Mouse (Mus musculus) forebrain, embryonic 11.5 days (tissue): ENCODE results near the gene Clec4b2. TPM values are rescaled to one million over a fixed set of nuclear protein-coding genes. Genes with fewer than 3 reads are reported as not detected.
"Not testable (repeated sequence)": the region's sequence is repeated elsewhere in the genome, so short reads cannot be mapped to it uniquely, and the experiment has no call there.

Experiments used
- ATAC-seq: fragments of 200-750 bp; cut with Nextera tagmentation; replicated peaks from 2 replicates; pipeline ENCODE4 v1.8.0; 2017; ENCODE audit warnings: moderate TSS enrichment; ENCODE audit not compliant: low FRiP score
- DNase-seq: peaks from one replicate; pipeline ENCODE4 v3.0.0-alpha.2; 2017; ENCODE audit warnings: low spot score
- H3K27ac ChIP-seq: fragments of 300-500 bp; sonication (generic); 2 replicates; pipeline ENCODE4 v1.5.1; 2014; ENCODE audit warnings: low read depth, low read length
- H3K27me3 ChIP-seq: fragments of 300-500 bp; sonication (generic); 2 replicates; pipeline ENCODE4 v1.6.1; 2014; ENCODE audit warnings: mild to moderate bottlenecking, low read length, mixed read lengths; ENCODE audit not compliant: control insufficient read depth, insufficient read depth
- H3K36me3 ChIP-seq: fragments of 300-500 bp; sonication (generic); 2 replicates; pipeline ENCODE4 v1.6.1; 2014; ENCODE audit warnings: mild to moderate bottlenecking, low read length, moderate library complexity, mixed read lengths; ENCODE audit not compliant: control insufficient read depth, insufficient read depth
- H3K4me1 ChIP-seq: fragments of 300-500 bp; sonication (generic); replicated peaks from 2 replicates; pipeline ENCODE4 v1.6.1; 2014; ENCODE audit warnings: low read length, mixed read lengths; ENCODE audit not compliant: control insufficient read depth, insufficient read depth
- H3K4me2 ChIP-seq: fragments of 300-500 bp; sonication (generic); 2 replicates; pipeline ENCODE4 v1.6.1; 2014; ENCODE audit warnings: low read depth, mild to moderate bottlenecking, low read length, moderate library complexity, mixed read lengths; ENCODE audit not compliant: severe bottlenecking
- H3K4me3 ChIP-seq: fragments of 300-500 bp; sonication (generic); 2 replicates; pipeline ENCODE4 v1.5.1; 2014; ENCODE audit warnings: low read depth, low read length
- H3K9ac ChIP-seq: fragments of 300-500 bp; sonication (generic); 2 replicates; pipeline ENCODE4 v1.6.1; 2014; ENCODE audit warnings: low read length
- H3K9me3 ChIP-seq: fragments of 300-500 bp; sonication (generic); 2 replicates; pipeline ENCODE4 v1.6.1; 2016; ENCODE audit warnings: low read length, mixed read lengths; ENCODE audit not compliant: control insufficient read depth
- WGBS: fragments of 180-500 bp; shearing (Covaris S2); extraction: QIAGEN DNeasy Blood & Tissue Kit; methylation state at CpG from one replicate; pipeline ENCODE4 v1.1.7; 2014; 5-methylcytosine and 5-hydroxymethylcytosine counted together
- polyA plus RNA-seq: library from polyadenylated mRNA; unstranded; fragments of >200 nt; fragmentation: Nextera tagmentation; extraction: Ambion mirVana; gene quantifications from 2 replicates; pipeline ENCODE4 v1.2.1, GENCODE M21; 2014

Clec4b2 gene
- polyA plus RNA-seq, 1 experiment from 2014 or later: not detected

- no peak overlapping the region for H3K4me3 ChIP-seq
- ATAC-seq (no peak), DNase-seq (no peak)
- H3K4me2 ChIP-seq: no peak overlapping the region
- no peak overlapping the region for H3K9ac ChIP-seq
- H3K27me3 ChIP-seq: no peaks in the 10 kb centered on the region
- H3K4me1 ChIP-seq: no peaks in the 10 kb centered on the region
- H3K9me3 ChIP-seq: no peaks in the 10 kb centered on the region
- H3K27ac ChIP-seq: no peak overlapping the region
- WGBS: 86% methylated on average over 1 of the region's 1 CpGs
- H3K36me3 ChIP-seq: no peaks in the 10 kb centered on the region
Observed at GRCm38 (mm10) chr6:123207187-123208076, 34.7 kb downstream of the Clec4b2 start.

- not testable (repeated sequence) for H3K4me3 ChIP-seq, H3K36me3 ChIP-seq, H3K9ac ChIP-seq, H3K27me3 ChIP-seq, DNase-seq, H3K4me2 ChIP-seq, H3K4me1 ChIP-seq, H3K27ac ChIP-seq, H3K9me3 ChIP-seq, ATAC-seq
Observed at GRCm38 (mm10) chr6:123208077-123208439, 35.4 kb downstream of the Clec4b2 start.

- no peak overlapping the region for H3K27ac ChIP-seq
- no peak overlapping the region for H3K9ac ChIP-seq
- ATAC-seq (no peak), DNase-seq (no peak)
- no peaks in the 10 kb centered on the region for H3K27me3 ChIP-seq
- no peak overlapping the region for H3K4me2 ChIP-seq
- no peak overlapping the region for H3K4me3 ChIP-seq
- no peaks in the 10 kb centered on the region for H3K9me3 ChIP-seq
- H3K36me3 ChIP-seq: no peaks in the 10 kb centered on the region
- 77% methylated on average over 1 of the region's 1 CpGs for WGBS
- no peaks in the 10 kb centered on the region for H3K4me1 ChIP-seq
Observed at GRCm38 (mm10) chr6:123211726-123212125, 39.0 kb downstream of the Clec4b2 start.

- Histone ChIP-seq H3K4me2 (no peak overlapping the region), H3K36me3 (no peaks in the 10 kb centered on the region), H3K9ac (no peak overlapping the region), H3K4me3 (no peak overlapping the region), H3K27me3 (no peaks in the 10 kb centered on the region), H3K4me1 (no peaks in the 10 kb centered on the region), H3K27ac (no peak overlapping the region), H3K9me3 (no peaks in the 10 kb centered on the region)
- WGBS: 79% methylated on average over 2 of the region's 2 CpGs
- ATAC-seq (no peak), DNase-seq (no peak)
Observed at GRCm38 (mm10) chr6:123227519-123228166, 55.0 kb downstream of the Clec4b2 start.

GRCm38 (mm10) chr6:123229644-123230043 lies 57.0 kb downstream of the Clec4b2 start, which contains the start of gene Clec4n:
Gene Clec4n (plus strand): TSS chr6:123229843.
- Histone ChIP-seq H3K4me2 (no peak within 1 kb of the TSS), H3K4me3 (no peak within 1 kb of the TSS), H3K36me3 (no peaks in the 10 kb centered on the region), H3K9me3 (no peaks in the 10 kb centered on the region), H3K27ac (no peak within 1 kb of the TSS), H3K4me1 (no peaks in the 10 kb centered on the region), H3K9ac (no peak within 1 kb of the TSS), H3K27me3 (no peaks in the 10 kb centered on the region)
- DNase-seq: no peak
- no peak for ATAC-seq
- WGBS: 81% methylated on average over 3 of the region's 3 CpGs

- no peaks in the 10 kb centered on the region for H3K9me3 ChIP-seq
- no peak overlapping the region for H3K4me2 ChIP-seq
- ATAC-seq (no peak), DNase-seq (no peak)
- WGBS: 75% methylated on average over 2 of the region's 2 CpGs
- H3K27me3 ChIP-seq: no peaks in the 10 kb centered on the region
- no peaks in the 10 kb centered on the region for H3K4me1 ChIP-seq
- H3K27ac ChIP-seq: no peak overlapping the region
- H3K36me3 ChIP-seq: no peaks in the 10 kb centered on the region
- no peak overlapping the region for H3K4me3 ChIP-seq
- H3K9ac ChIP-seq: no peak overlapping the region
Observed at GRCm38 (mm10) chr6:123231149-123231548, 58.5 kb downstream of the Clec4b2 start.

- no peak for ATAC-seq
Observed at GRCm38 (mm10) chr6:123237582-123237981, 64.9 kb downstream of the Clec4b2 start.

GRCm38 (mm10) chr6:123244201-123244600 lies 71.5 kb downstream of the Clec4b2 start:
- no peaks in the 10 kb centered on the region for H3K36me3 ChIP-seq
- ATAC-seq: no peak

More at GRCm38 (mm10) chr6:123237582-123237981, 64.9 kb downstream of the Clec4b2 start:
- H3K36me3 ChIP-seq: no peaks in the 10 kb centered on the region
- no peak overlapping the region for H3K4me3 ChIP-seq
- no peak overlapping the region for H3K27ac ChIP-seq
- no peaks in the 10 kb centered on the region for H3K4me1 ChIP-seq
- no peak overlapping the region for H3K9ac ChIP-seq
- H3K27me3 ChIP-seq: no peaks in the 10 kb centered on the region
- no peaks in the 10 kb centered on the region for H3K9me3 ChIP-seq
- DNase-seq: no peak
- H3K4me2 ChIP-seq: no peak overlapping the region

More at GRCm38 (mm10) chr6:123244201-123244600, 71.5 kb downstream of the Clec4b2 start:
- DNase-seq: no peak
- H3K4me1 ChIP-seq: no peaks in the 10 kb centered on the region
- no peak overlapping the region for H3K9ac ChIP-seq
- H3K4me2 ChIP-seq: no peak overlapping the region
- 89% methylated on average over 5 of the region's 5 CpGs for WGBS
- no peaks in the 10 kb centered on the region for H3K9me3 ChIP-seq
- no peak overlapping the region for H3K4me3 ChIP-seq
- H3K27ac ChIP-seq: no peak overlapping the region
- H3K27me3 ChIP-seq: no peaks in the 10 kb centered on the region
